Mouse (Mus musculus) small intestine, adult 2 months (tissue): ENCODE measurements around the gene Fam129a. TPM values are rescaled to one million over a fixed set of nuclear protein-coding genes. Genes with fewer than 3 reads are reported as not detected.

Source experiments
- H3K27ac ChIP-seq: fragments of 200-500 bp; 2 replicates; pipeline ENCODE4 v1.5.1; 2012; ENCODE audit warnings: low read depth, low read length, control low read depth, inconsistent platforms; ENCODE audit not compliant: insufficient read depth
- H3K27me3 ChIP-seq: fragments of 200-500 bp; 2 replicates; pipeline ENCODE4 v1.6.1; 2012; ENCODE audit warnings: mild to moderate bottlenecking, moderate library complexity, low read length, inconsistent platforms; ENCODE audit not compliant: control insufficient read depth, insufficient read depth
- H3K36me3 ChIP-seq: fragments of 200-500 bp; 2 replicates; pipeline ENCODE4 v1.6.1; 2012; ENCODE audit warnings: mild to moderate bottlenecking, low read length, control low read depth, inconsistent platforms; ENCODE audit not compliant: control insufficient read depth, insufficient read depth
- H3K4me1 ChIP-seq: fragments of 200-500 bp; 2 replicates; pipeline ENCODE4 v1.6.1; 2012; ENCODE audit warnings: low read length, inconsistent platforms, mixed read lengths; ENCODE audit not compliant: control insufficient read depth, insufficient read depth, insufficient read length
- H3K4me3 ChIP-seq: fragments of 200-500 bp; 2 replicates; pipeline ENCODE4 v1.5.1; 2012; ENCODE audit warnings: low read depth, mild to moderate bottlenecking, control low read depth, inconsistent platforms, low read length, moderate library complexity
- CTCF ChIP-seq: fragments of 200-500 bp; IDR thresholded peaks from 2 replicates; pipeline ENCODE4 v1.5.1; 2012; ENCODE audit warnings: low read depth, mild to moderate bottlenecking, control low read depth, inconsistent platforms, low read length, moderate library complexity, mixed read lengths; ENCODE audit not compliant: insufficient replicate concordance, insufficient read length; ENCODE audit errors: extremely low read depth
- POLR2A ChIP-seq: fragments of 200-500 bp; IDR thresholded peaks from 2 replicates; pipeline ENCODE4 v1.6.1; 2012; ENCODE audit warnings: low read depth, mild to moderate bottlenecking, control low read depth, inconsistent platforms, low read length, moderate library complexity
- WGBS: fragments of 180-500 bp; shearing (Covaris S2); methylation state at CpG from one replicate; pipeline ENCODE4 v1.1.7; 2018; 5-methylcytosine and 5-hydroxymethylcytosine counted together
- polyA plus RNA-seq: library from polyadenylated mRNA; depleted of rRNA; stranded (reverse); fragments of >200 nt; gene quantifications from 2 replicates; pipeline ENCODE4 v1.2.3, GENCODE M21; 2012; rRNA removed

Gene Fam129a
- polyA plus RNA-seq: 1.6 TPM in 2 replicates

DNA sequence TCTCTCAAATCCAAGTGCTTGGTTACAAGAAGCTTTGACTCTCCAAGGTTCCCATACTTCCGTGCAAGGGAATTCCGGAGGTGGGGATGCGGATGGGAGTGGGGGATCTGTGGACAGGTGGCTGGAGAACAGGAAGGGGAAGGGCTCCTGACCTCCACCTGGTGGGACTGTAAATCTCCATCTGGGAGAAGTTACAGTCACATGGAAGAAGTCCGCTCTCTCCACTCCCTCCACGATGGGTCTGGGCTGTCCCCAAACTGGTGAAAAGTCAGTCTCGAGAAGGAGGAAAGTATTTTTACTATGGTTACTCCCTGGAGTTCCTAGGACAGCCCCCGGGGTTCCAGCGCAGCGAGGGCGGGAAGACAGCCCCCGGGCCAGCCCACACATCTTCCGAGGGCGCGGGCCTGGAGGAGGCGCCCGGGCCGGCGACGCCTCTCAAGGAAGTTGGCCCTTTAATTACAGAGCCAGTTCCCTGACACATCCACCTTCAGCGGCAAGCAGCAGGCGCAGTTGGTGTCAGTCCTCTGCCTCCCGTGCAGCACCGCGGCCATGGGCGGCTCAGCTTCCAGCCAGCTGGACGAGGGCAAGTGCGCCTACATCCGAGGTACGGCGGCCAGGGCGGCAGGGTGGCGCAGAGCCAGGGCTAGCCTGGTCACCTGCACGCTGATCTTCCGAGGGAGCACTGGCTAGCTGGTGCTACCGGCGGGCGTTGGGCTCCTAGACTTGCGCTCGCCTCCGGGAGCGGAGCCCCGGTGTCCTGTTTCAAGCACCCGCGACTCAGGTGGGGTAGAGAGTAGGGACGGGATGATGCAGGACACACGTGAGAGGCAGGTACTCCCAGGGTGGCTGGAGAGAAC is at the start of gene Fam129a:
Gene Fam129a (plus strand): TSS at position 206 of the 857 bp plus-strand sequence.
- Histone ChIP-seq H3K36me3 (no peaks in the 10 kb centered on the region), H3K4me3 (peak within 1 kb of the TSS; percentile 72), H3K27ac (no peak within 1 kb of the TSS), H3K27me3 (no peaks in the 10 kb centered on the region), H3K4me1 (peaks cover 3% of the 10 kb centered on the region; the same call in 1 of the 2 replicates)
- TF ChIP-seq POLR2A (peak; percentile 37; the same call in 1 of the 2 replicates), CTCF (no peak)
- WGBS: 7% methylated on average over 46 of the region's 46 CpGs

DNA sequence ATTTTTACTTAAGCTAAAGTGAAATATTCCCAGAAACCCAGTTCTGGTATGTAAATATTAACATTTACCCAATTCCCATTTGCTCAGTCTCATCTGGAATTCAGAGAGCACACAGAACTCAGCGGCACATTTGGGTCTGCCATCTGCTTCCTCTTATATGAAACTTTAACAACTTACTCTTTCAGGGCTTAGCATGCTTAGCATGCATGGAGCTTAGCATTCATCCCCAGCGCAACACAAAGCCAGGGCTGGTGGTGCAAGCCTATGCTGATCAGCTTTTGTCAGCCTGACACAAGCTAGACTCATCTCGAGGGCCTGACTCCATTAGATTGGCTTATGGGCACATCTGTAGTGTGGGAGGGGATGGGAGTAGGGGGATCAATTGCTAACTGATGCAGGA is 44.3 kb upstream of the Fam129a start:
- Histone ChIP-seq H3K27ac (no peak overlapping the region), H3K4me1 (no peaks in the 10 kb centered on the region), H3K36me3 (no peaks in the 10 kb centered on the region), H3K27me3 (no peaks in the 10 kb centered on the region), H3K4me3 (no peak overlapping the region)
- WGBS: 70% methylated on average over 3 of the region's 3 CpGs
- TF ChIP-seq CTCF (no peak), POLR2A (no peak)

DNA sequence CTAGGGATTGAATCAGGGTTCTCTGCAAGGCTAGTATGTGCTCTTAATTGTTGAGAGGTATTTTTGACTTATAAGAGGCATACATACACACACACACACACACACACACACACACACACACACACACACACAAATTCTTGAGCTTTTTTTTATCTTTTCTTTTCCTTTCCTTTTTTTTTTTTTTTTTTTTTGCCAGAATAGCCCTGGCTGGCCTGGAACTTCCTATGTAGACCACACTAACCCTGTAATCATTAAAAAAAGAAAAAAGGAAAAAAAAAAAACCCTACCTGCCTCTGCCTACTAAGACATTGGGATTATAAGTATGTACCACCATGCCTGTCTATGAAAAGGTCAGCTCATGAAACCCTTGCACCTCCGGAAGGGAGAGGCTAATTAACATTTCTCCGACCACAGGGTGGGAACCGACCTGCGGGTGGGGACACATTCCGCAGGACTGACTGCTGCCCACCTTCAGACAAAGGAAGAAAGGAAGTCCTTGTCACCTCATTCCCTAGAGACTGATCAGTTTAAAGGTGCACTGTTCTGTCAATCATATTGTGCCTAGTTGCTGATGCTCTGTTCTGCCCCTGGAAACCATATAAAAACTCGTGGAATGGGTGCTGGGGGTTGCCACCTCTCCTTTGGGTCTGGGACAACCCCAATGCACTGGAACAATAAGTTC is 27.0 kb upstream of the Fam129a start:
- Histone ChIP-seq H3K27ac (no peak overlapping the region), H3K27me3 (no peaks in the 10 kb centered on the region), H3K4me1 (no peaks in the 10 kb centered on the region), H3K4me3 (no peak overlapping the region), H3K36me3 (no peaks in the 10 kb centered on the region)
- 60% methylated on average over 6 of the region's 6 CpGs for WGBS
- TF ChIP-seq POLR2A: no peak
- TF ChIP-seq CTCF: no peak

DNA sequence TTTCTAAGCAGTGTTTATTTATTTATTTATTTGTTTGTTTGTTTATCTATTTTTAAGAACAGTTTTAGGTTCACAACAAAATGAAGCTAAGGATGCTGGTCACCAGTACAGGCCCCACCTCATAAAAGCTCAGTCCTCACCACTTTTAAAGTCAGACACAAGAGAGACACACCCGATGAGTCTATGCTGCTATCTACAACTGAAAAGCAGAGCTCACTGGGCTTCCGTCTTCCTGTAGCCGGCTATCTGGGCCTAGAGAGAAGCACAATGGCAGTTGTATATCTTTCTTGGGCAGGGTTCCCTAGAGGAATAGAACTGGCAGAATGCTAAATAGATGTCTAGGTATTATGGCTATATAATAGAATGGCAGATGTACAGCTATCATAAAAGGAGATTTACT is 26.4 kb upstream of the Fam129a start:
- no peaks in the 10 kb centered on the region for H3K4me1 ChIP-seq
- no peak overlapping the region for H3K4me3 ChIP-seq
- H3K27ac ChIP-seq: no peak overlapping the region
- WGBS: 82% methylated on average over 3 of the region's 3 CpGs
- H3K27me3 ChIP-seq: no peaks in the 10 kb centered on the region
- H3K36me3 ChIP-seq: no peaks in the 10 kb centered on the region
- TF ChIP-seq POLR2A (no peak), CTCF (no peak)

DNA sequence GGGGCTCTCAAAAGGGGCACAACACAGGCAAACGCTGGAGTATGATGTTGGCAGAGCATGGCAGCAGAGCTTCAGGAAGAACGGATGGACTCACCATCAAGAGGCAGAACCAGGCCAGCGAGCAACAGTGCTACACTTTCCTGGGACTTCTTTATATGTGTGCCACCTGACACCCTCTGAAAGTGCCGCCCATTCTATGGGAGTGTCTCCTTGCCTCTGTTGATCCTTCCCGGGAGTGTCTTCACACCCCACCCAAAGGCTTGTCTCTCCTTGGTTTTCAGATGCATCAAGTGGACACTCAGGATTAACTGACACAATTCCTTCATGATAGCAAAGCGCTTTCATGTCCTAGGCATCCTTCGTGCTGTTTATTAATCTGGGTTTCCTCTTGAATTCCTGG is 25.4 kb upstream of the Fam129a start:
- no peak overlapping the region for H3K4me3 ChIP-seq
- H3K36me3 ChIP-seq: no peaks in the 10 kb centered on the region
- WGBS: 75% methylated on average over 7 of the region's 7 CpGs
- H3K27me3 ChIP-seq: no peaks in the 10 kb centered on the region
- H3K4me1 ChIP-seq: no peaks in the 10 kb centered on the region
- no peak overlapping the region for H3K27ac ChIP-seq
- no peak for TF ChIP-seq POLR2A
- no peak for TF ChIP-seq CTCF

DNA sequence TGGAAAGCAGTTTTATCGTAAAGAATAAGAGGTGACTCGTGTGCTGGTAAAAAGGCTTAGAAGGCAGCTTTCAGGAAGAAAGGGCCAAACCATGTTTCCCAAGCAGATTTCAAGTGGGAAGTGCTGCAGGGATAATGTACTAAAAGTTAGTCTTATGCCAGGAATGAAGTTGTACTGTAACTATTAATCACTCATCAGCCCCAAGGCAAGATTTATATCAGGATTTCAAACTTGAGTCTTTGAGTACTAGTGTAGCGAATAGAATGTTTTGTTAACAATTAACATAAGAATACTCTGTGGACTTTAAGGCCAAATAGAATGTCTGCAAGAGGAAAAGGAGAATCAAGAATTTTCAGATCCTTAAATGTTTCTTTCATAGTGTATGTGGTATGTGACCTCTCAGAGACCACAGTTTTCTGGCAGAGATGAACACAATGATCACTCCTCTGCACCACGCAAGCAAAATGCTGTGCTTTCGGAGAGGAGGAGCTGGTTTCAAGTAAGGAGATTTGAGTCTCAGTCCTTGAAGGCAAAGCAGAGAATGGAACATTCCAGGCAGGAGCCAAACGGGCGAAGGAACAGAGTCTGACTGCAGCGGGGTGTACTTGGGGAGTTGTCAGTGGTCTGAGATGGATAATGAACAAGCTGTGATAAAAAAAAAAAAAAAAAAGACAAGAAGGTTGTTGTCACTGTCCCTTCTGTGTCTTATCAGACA is 21.9 kb upstream of the Fam129a start:
- H3K27me3 ChIP-seq: no peaks in the 10 kb centered on the region
- H3K4me1 ChIP-seq: no peaks in the 10 kb centered on the region
- TF ChIP-seq CTCF (no peak), POLR2A (no peak)
- H3K27ac ChIP-seq: no peak overlapping the region
- no peaks in the 10 kb centered on the region for H3K36me3 ChIP-seq
- no peak overlapping the region for H3K4me3 ChIP-seq
- WGBS: 56% methylated on average over 8 of the region's 8 CpGs

DNA sequence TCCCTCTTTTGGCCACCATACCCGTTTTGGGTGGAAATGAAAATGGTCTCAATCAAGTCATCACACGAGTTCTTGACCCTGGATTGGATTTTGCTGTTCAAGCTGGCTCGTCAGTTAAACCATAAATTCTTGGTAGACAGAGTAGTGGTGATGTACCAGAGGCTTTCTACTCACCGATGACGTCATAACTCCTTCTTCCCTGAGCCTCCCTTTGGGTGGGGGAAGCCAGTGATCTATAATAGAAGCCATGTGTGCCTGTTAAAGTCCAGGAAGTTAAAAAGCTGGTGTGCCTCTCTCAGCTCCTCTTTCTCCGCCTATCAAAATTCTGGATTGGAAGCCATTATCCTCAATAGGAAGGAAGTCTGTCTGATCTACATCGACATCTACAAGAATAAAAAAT is 21.2 kb upstream of the Fam129a start:
- Histone ChIP-seq H3K27me3 (no peaks in the 10 kb centered on the region), H3K4me3 (no peak overlapping the region), H3K36me3 (no peaks in the 10 kb centered on the region), H3K4me1 (no peaks in the 10 kb centered on the region), H3K27ac (no peak overlapping the region)
- TF ChIP-seq CTCF (no peak), POLR2A (no peak)
- 70% methylated on average over 7 of the region's 7 CpGs for WGBS
